Mouse (Mus musculus) olfactory bulb, adult 2 months (tissue): Measurements from ENCODE around the gene Cux2. TPM values are rescaled to one million over a fixed set of nuclear protein-coding genes. Genes with fewer than 3 reads are reported as not detected.

Experiments used
- H3K27ac ChIP-seq: fragments of 200-500 bp; 2 replicates; pipeline ENCODE4 v1.5.1; 2012; ENCODE audit warnings: low read depth, low read length; ENCODE audit not compliant: insufficient read depth
- H3K4me1 ChIP-seq: fragments of 200-500 bp; 2 replicates; pipeline ENCODE4 v1.6.1; 2012; ENCODE audit warnings: low read length; ENCODE audit not compliant: control insufficient read depth, insufficient read depth
- H3K4me3 ChIP-seq: fragments of 200-500 bp; 2 replicates; pipeline ENCODE4 v1.5.1; 2012; ENCODE audit warnings: mild to moderate bottlenecking, low read depth, low read length, moderate library complexity; ENCODE audit not compliant: insufficient read depth
- CTCF ChIP-seq: fragments of 200-500 bp; IDR thresholded peaks from 2 replicates; pipeline ENCODE4 v1.5.1; 2012; ENCODE audit warnings: low read depth, mild to moderate bottlenecking, low read length, moderate library complexity; ENCODE audit not compliant: insufficient read depth
- POLR2A ChIP-seq: fragments of 200-500 bp; IDR thresholded peaks from 2 replicates; pipeline ENCODE4 v1.6.1; 2012; ENCODE audit warnings: mild to moderate bottlenecking, low read depth, low read length, moderate library complexity; ENCODE audit not compliant: insufficient read depth
- WGBS: fragments of 180-500 bp; shearing (Covaris S2); methylation state at CpG from one replicate; pipeline ENCODE4 v1.1.7; 2018; 5-methylcytosine and 5-hydroxymethylcytosine counted together
- polyA plus RNA-seq: library from polyadenylated mRNA; stranded (reverse); fragments of >200 nt; gene quantifications from 2 replicates; pipeline ENCODE4 v1.2.4, GENCODE M21; 2012; ENCODE audit warnings: low replicate concordance; ENCODE audit not compliant: missing spikeins, insufficient read depth, insufficient read length

Cux2 gene
- polyA plus RNA-seq, 1 experiment, result not detected

- 84% methylated on average over 5 of the region's 5 CpGs for WGBS
Observed at GRCm38 (mm10) chr5:121967520-121967919, 82.4 kb downstream of the Cux2 start.

GRCm38 (mm10) chr5:121966940-121967339 is 83.0 kb downstream of the Cux2 start:
- 72% methylated on average over 16 of the region's 16 CpGs for WGBS

More at GRCm38 (mm10) chr5:121967520-121967919, 82.4 kb downstream of the Cux2 start:
- TF ChIP-seq POLR2A (no peak), CTCF (no peak)
- Histone ChIP-seq H3K4me1 (peaks cover 4% of the 10 kb centered on the region; the same call in 1 of the 2 replicates), H3K27ac (no peak overlapping the region), H3K4me3 (no peak overlapping the region)

GRCm38 (mm10) chr5:121962974-121963373 is 86.9 kb downstream of the Cux2 start:
- 90% methylated on average over 10 of the region's 10 CpGs for WGBS
- Histone ChIP-seq H3K4me3 (no peak overlapping the region), H3K27ac (no peak overlapping the region), H3K4me1 (peaks cover 13% of the 10 kb centered on the region; the same call in 1 of the 2 replicates)
- TF ChIP-seq POLR2A, result no peak
- no peak for TF ChIP-seq CTCF

More at GRCm38 (mm10) chr5:121966940-121967339, 83.0 kb downstream of the Cux2 start:
- no peak for TF ChIP-seq CTCF
- no peak for TF ChIP-seq POLR2A
- no peak overlapping the region for H3K4me3 ChIP-seq
- H3K4me1 ChIP-seq, result peaks cover 3% of the 10 kb centered on the region; the same call in 1 of the 2 replicates
- no peak overlapping the region for H3K27ac ChIP-seq

- TF ChIP-seq CTCF (no peak), POLR2A (no peak)
- no peak overlapping the region for H3K27ac ChIP-seq
- 93% methylated on average over 7 of the region's 7 CpGs for WGBS
- peaks cover 13% of the 10 kb centered on the region; the same call in 1 of the 2 replicates for H3K4me1 ChIP-seq
- no peak overlapping the region for H3K4me3 ChIP-seq
Observed at GRCm38 (mm10) chr5:121962359-121962758, 87.5 kb downstream of the Cux2 start.

GRCm38 (mm10) chr5:121961256-121961655 is 88.6 kb downstream of the Cux2 start:
- Histone ChIP-seq H3K27ac (no peak overlapping the region), H3K4me1 (peaks cover 13% of the 10 kb centered on the region; the same call in 1 of the 2 replicates), H3K4me3 (no peak overlapping the region)
- WGBS, result 83% methylated on average over 8 of the region's 8 CpGs
- TF ChIP-seq POLR2A, result no peak
- TF ChIP-seq CTCF, result no peak

DNA sequence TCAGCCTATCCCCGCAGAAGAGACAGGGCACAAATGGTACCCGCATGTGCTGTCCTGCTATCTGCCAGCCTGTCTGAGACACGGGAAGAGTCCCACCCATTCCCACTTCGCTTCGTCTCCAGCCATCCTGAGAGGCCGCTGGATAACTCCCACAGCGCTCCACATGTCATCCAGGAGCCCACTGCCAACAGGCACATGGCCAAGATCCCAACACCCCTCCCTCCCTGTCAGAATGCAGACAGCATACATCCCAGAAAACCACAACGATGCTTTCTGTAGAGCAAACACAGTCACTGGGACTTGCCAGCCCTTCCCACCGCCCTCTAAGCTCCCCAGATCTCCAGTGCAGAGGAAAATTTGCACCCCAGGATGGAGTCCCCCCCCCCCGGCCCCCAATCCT is 90.2 kb downstream of the Cux2 start:
- 56% methylated on average over 10 of the region's 10 CpGs for WGBS
- TF ChIP-seq CTCF (no peak), POLR2A (no peak)
- no peak overlapping the region for H3K4me3 ChIP-seq
- no peak overlapping the region for H3K27ac ChIP-seq
- H3K4me1 ChIP-seq, result peaks cover 13% of the 10 kb centered on the region; the same call in 1 of the 2 replicates

- WGBS, result 72% methylated on average over 9 of the region's 9 CpGs
- Histone ChIP-seq H3K27ac (no peak overlapping the region), H3K4me1 (peaks cover 13% of the 10 kb centered on the region; the same call in 1 of the 2 replicates), H3K4me3 (no peak overlapping the region)
- TF ChIP-seq CTCF (no peak), POLR2A (no peak)
Observed at GRCm38 (mm10) chr5:121958551-121958950, 91.4 kb downstream of the Cux2 start.

GRCm38 (mm10) chr5:121955806-121956205 is 94.1 kb downstream of the Cux2 start:
- WGBS, result 75% methylated on average over 5 of the region's 5 CpGs
- TF ChIP-seq CTCF, result no peak

GRCm38 (mm10) chr5:121950175-121950574 is 99.7 kb downstream of the Cux2 start:
- Histone ChIP-seq H3K27ac (no peak overlapping the region), H3K4me3 (no peak overlapping the region), H3K4me1 (peaks cover 6% of the 10 kb centered on the region)
- WGBS, result 92% methylated on average over 2 of the region's 2 CpGs
- TF ChIP-seq CTCF (no peak), POLR2A (no peak)

More at GRCm38 (mm10) chr5:121955806-121956205, 94.1 kb downstream of the Cux2 start:
- H3K4me3 ChIP-seq, result no peak overlapping the region
- H3K4me1 ChIP-seq, result peaks cover 7% of the 10 kb centered on the region; the same call in 1 of the 2 replicates
- H3K27ac ChIP-seq, result no peak overlapping the region
